11 mouse cellular contexts compared by ENCODE assay signal in the genomic region with DNA sequence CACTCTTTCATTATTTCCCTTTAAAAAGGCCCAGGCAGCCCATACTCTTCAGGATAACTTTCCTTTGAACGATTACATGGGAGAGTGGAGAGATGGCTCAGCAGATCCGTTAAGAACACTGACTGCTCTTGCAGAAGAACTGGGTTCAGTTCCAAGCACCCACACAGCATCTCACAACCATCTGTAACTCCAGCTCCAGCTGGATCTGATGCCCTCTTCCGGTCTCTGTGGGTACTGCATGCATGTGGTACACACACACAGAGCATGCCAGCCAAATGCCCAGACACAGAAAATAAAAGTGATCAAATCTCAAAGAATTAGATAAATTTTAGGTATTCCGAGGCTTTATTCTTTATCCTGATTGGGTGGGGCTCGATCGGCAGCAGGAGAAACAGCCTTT.
DNase-seq lines count a peak whose midpoint lies in the region; ATAC-seq and TF ChIP-seq lines count a peak whose summit lies in the region.
"Had no signal": no experiment of that assay in that cellular context is flagged by ENCODE, and none has a peak within 500 bp of the region (broad histone marks: within the 10 kb centered on the region; RNA-seq: fewer than 3 reads in every experiment).

No protein-coding gene starts in this region.

- H3K9me3 ChIP-seq in intestine, postnatal 0 days (ENCODE audit: control insufficient read depth), result no peaks in the 10 kb centered on the region
- no peaks in the 10 kb centered on the region for H3K9me3 ChIP-seq in intestine, embryonic 16.5 days (ENCODE audit: control insufficient read depth, low read length)
- no peaks in the 10 kb centered on the region for H3K9me3 ChIP-seq in midbrain, postnatal 0 days (ENCODE audit: low read length)
- H3K9me3 ChIP-seq in midbrain, embryonic 11.5 days (ENCODE audit: control insufficient read depth, low read length), result no peaks in the 10 kb centered on the region
- H3K9me3 ChIP-seq in MEL (replicated peaks; ENCODE audit: insufficient read depth, low read length), result no peaks in the 10 kb centered on the region
- no peaks in the 10 kb centered on the region for H3K9me3 ChIP-seq in hindbrain, embryonic 16.5 days (ENCODE audit: control insufficient read depth, low read length)
- H3K9me3 ChIP-seq: limb, embryonic 13.5 days; midbrain, embryonic 15.5 days; stomach, embryonic 15.5 days had no signal

- peak; percentile 25; the same call in 1 of the 2 replicates for TF ChIP-seq CTCF in intestine, postnatal 0 days (IDR thresholded peaks at IDR 0.05; ENCODE audit: low read depth)
- TF ChIP-seq CTCF in midbrain, postnatal 0 days (IDR thresholded peaks at IDR 0.05), result peak; percentile 29; the same call in 1 of the 2 replicates
- TF ChIP-seq CTCF in MEL (IDR thresholded peaks at IDR 0.05 in 2 of 3, conservative IDR thresholded peaks at IDR 0.05 in 1 of 3; ENCODE audit: control insufficient read depth in 1 of 3, insufficient read depth in 1 of 3, low read depth in 2 of 3, low read length in 3 of 3, poor library complexity in 1 of 3, severe bottlenecking in 1 of 3), result peak; percentile 36 to 62 (median 39)

- no peak overlapping the region for H3K27ac ChIP-seq in intestine, postnatal 0 days (ENCODE audit: low read depth, low read length)
- no peak overlapping the region for H3K27ac ChIP-seq in intestine, embryonic 16.5 days (ENCODE audit: low read length)
- no peak overlapping the region for H3K27ac ChIP-seq in midbrain, postnatal 0 days (ENCODE audit: low read depth, low read length)
- H3K27ac ChIP-seq in midbrain, embryonic 11.5 days (ENCODE audit: low read depth, low read length), result no peak overlapping the region
- no peak overlapping the region for H3K27ac ChIP-seq in MEL (ENCODE audit: control insufficient read depth, low read depth, low read length)
- peak overlapping the region; percentile 19; the same call in 1 of the 2 replicates for H3K27ac ChIP-seq in hindbrain, embryonic 16.5 days (ENCODE audit: low read depth, low read length)
- H3K27ac ChIP-seq: limb, embryonic 13.5 days; stomach, embryonic 15.5 days had no signal

- H3K79me2 ChIP-seq in MEL (ENCODE audit: control insufficient read depth, insufficient read depth, low read length, poor library complexity), result no peaks in the 10 kb centered on the region

- H3K4me3 ChIP-seq in intestine, postnatal 0 days (ENCODE audit: low read depth, low read length), result no peak overlapping the region
- H3K4me3 ChIP-seq in intestine, embryonic 16.5 days (ENCODE audit: low read length), result no peak overlapping the region
- no peak overlapping the region for H3K4me3 ChIP-seq in midbrain, postnatal 0 days (ENCODE audit: low read depth, low read length)
- H3K4me3 ChIP-seq in midbrain, embryonic 11.5 days (ENCODE audit: low read depth, low read length), result no peak overlapping the region
- H3K4me3 ChIP-seq in MEL (ENCODE audit: control insufficient read depth in 1 of 2, insufficient read depth in 1 of 2, low read depth in 2 of 2, low read length in 2 of 2), result no peak overlapping the region
- H3K4me3 ChIP-seq in hindbrain, embryonic 16.5 days (ENCODE audit: low read length), result no peak overlapping the region
- H3K4me3 ChIP-seq: erythroblast, embryonic 14.5 days; limb, embryonic 13.5 days; midbrain, embryonic 15.5 days; stomach, embryonic 15.5 days had no signal

- no peak overlapping the region for H3K9ac ChIP-seq in intestine, postnatal 0 days (ENCODE audit: low read depth, low read length)
- H3K9ac ChIP-seq in intestine, embryonic 16.5 days (ENCODE audit: low read depth, low read length), result no peak overlapping the region
- H3K9ac ChIP-seq in midbrain, postnatal 0 days (replicated peaks; ENCODE audit: low read length, poor library complexity, severe bottlenecking), result no peak overlapping the region
- no peak overlapping the region for H3K9ac ChIP-seq in midbrain, embryonic 11.5 days (ENCODE audit: low read length)
- H3K9ac ChIP-seq in MEL (ENCODE audit: control insufficient read depth, low read depth, low read length, poor library complexity, severe bottlenecking), result no peak overlapping the region
- no peak overlapping the region for H3K9ac ChIP-seq in hindbrain, embryonic 16.5 days (ENCODE audit: low read depth, low read length)
- H3K9ac ChIP-seq: limb, embryonic 13.5 days; midbrain, embryonic 15.5 days; stomach, embryonic 15.5 days had no signal

- 92% methylated on average over 6 of the region's 6 CpGs for WGBS in intestine, postnatal 0 days
- WGBS in intestine, embryonic 16.5 days, result 91% methylated on average over 6 of the region's 6 CpGs
- 93% methylated on average over 6 of the region's 6 CpGs for WGBS in midbrain, postnatal 0 days
- 93% methylated on average over 6 of the region's 6 CpGs for WGBS in midbrain, embryonic 11.5 days
- 88% methylated on average over 6 of the region's 6 CpGs for WGBS in hindbrain, embryonic 16.5 days

- peaks cover 23% of the 10 kb centered on the region for H3K36me3 ChIP-seq in intestine, postnatal 0 days (ENCODE audit: control insufficient read depth, insufficient read depth)
- peaks cover 10% of the 10 kb centered on the region; the same call in 1 of the 2 replicates for H3K36me3 ChIP-seq in intestine, embryonic 16.5 days (ENCODE audit: control insufficient read depth, insufficient read depth, low read length)
- H3K36me3 ChIP-seq in midbrain, postnatal 0 days (ENCODE audit: insufficient read depth, low read length), result peaks cover 25% of the 10 kb centered on the region
- peaks cover 10% of the 10 kb centered on the region for H3K36me3 ChIP-seq in midbrain, embryonic 11.5 days (ENCODE audit: control insufficient read depth, insufficient read depth, low read length)
- no peaks in the 10 kb centered on the region for H3K36me3 ChIP-seq in MEL (ENCODE audit: control insufficient read depth in 1 of 2, insufficient read depth in 2 of 2, low read length in 2 of 2)
- H3K36me3 ChIP-seq in hindbrain, embryonic 16.5 days (ENCODE audit: control insufficient read depth, insufficient read depth, low read length), result peaks cover 40% of the 10 kb centered on the region

- no peak for TF ChIP-seq EP300 in MEL (IDR thresholded peaks at IDR 0.05; ENCODE audit: low read depth in 1 of 2, low read length in 2 of 2)

- H3K27me3 ChIP-seq in intestine, postnatal 0 days (replicated peaks; ENCODE audit: control insufficient read depth, insufficient read depth, low read length), result no peaks in the 10 kb centered on the region
- no peaks in the 10 kb centered on the region for H3K27me3 ChIP-seq in intestine, embryonic 16.5 days (replicated peaks; ENCODE audit: control insufficient read depth, insufficient read depth, low read length)
- H3K27me3 ChIP-seq in midbrain, postnatal 0 days (ENCODE audit: insufficient read depth, low read length), result no peaks in the 10 kb centered on the region
- H3K27me3 ChIP-seq in midbrain, embryonic 11.5 days (ENCODE audit: control insufficient read depth, insufficient read depth, low read length), result no peaks in the 10 kb centered on the region
- H3K27me3 ChIP-seq in MEL (ENCODE audit: control insufficient read depth in 1 of 2, insufficient read depth in 2 of 2, low read length in 2 of 2), result no peaks in the 10 kb centered on the region
- no peaks in the 10 kb centered on the region for H3K27me3 ChIP-seq in hindbrain, embryonic 16.5 days (replicated peaks; ENCODE audit: control insufficient read depth, insufficient read depth, low read length)
- H3K27me3 ChIP-seq: limb, embryonic 13.5 days; midbrain, embryonic 15.5 days; stomach, embryonic 15.5 days had no signal

- no peak for TF ChIP-seq RAD21 in MEL (IDR thresholded peaks at IDR 0.05; ENCODE audit: low read depth, low read length)

- no peak for ATAC-seq in intestine, postnatal 0 days
- no peak for ATAC-seq in intestine, embryonic 16.5 days
- ATAC-seq in midbrain, postnatal 0 days (ENCODE audit: low FRiP score), result no peak
- no peak for ATAC-seq in midbrain, embryonic 11.5 days (ENCODE audit: low FRiP score)
- ATAC-seq in hindbrain, embryonic 16.5 days, result no peak
- ATAC-seq: midbrain, embryonic 15.5 days had no signal

- TF ChIP-seq POLR2A in MEL (IDR thresholded peaks at IDR 0.05; ENCODE audit: control insufficient read depth in 1 of 2, insufficient read depth in 1 of 2, low read depth in 1 of 2, low read length in 2 of 2, poor library complexity in 1 of 2), result no peak

- DNase-seq in midbrain, postnatal 0 days (ENCODE audit: low spot score), result no peak
- no peak for DNase-seq in midbrain, embryonic 11.5 days (ENCODE audit: low spot score, missing footprints)
- DNase-seq in MEL (ENCODE audit: low read depth, low spot score), result peak; percentile 39
- DNase-seq in embryo, embryonic 9.5 days (ENCODE audit: extremely low spot score), result no peak

- no peaks in the 10 kb centered on the region for H3K4me1 ChIP-seq in intestine, postnatal 0 days (replicated peaks; ENCODE audit: control insufficient read depth, insufficient read depth, low read length)
- no peaks in the 10 kb centered on the region for H3K4me1 ChIP-seq in intestine, embryonic 16.5 days (ENCODE audit: control insufficient read depth, insufficient read depth, low read length)
- no peaks in the 10 kb centered on the region for H3K4me1 ChIP-seq in midbrain, postnatal 0 days (ENCODE audit: insufficient read depth, low read length)
- no peaks in the 10 kb centered on the region for H3K4me1 ChIP-seq in midbrain, embryonic 11.5 days (ENCODE audit: control insufficient read depth, insufficient read depth, low read length)
- H3K4me1 ChIP-seq in MEL (ENCODE audit: control insufficient read depth in 1 of 2, insufficient read depth in 2 of 2, low read length in 2 of 2), result no peaks in the 10 kb centered on the region
- peaks cover 8% of the 10 kb centered on the region; the same call in 1 of the 2 replicates for H3K4me1 ChIP-seq in hindbrain, embryonic 16.5 days (ENCODE audit: control insufficient read depth, insufficient read depth, low read depth, low read length)
- H3K4me1 ChIP-seq: stomach, embryonic 15.5 days had no signal

- no peak overlapping the region for H3K4me2 ChIP-seq in intestine, postnatal 0 days (replicated peaks; ENCODE audit: low read depth)
- no peak overlapping the region for H3K4me2 ChIP-seq in intestine, embryonic 16.5 days (ENCODE audit: low read depth, low read length)
- H3K4me2 ChIP-seq in midbrain, postnatal 0 days (ENCODE audit: low read depth, low read length, poor library complexity, severe bottlenecking), result no peak overlapping the region
- no peak overlapping the region for H3K4me2 ChIP-seq in midbrain, embryonic 11.5 days
- no peak overlapping the region for H3K4me2 ChIP-seq in hindbrain, embryonic 16.5 days (ENCODE audit: low read length)
- H3K4me2 ChIP-seq: limb, embryonic 13.5 days; midbrain, embryonic 15.5 days; stomach, embryonic 15.5 days had no signal

TF ChIP-seq in MEL, 35 proteins besides CTCF, POLR2A, EP300 and RAD21 (continues in another document):
- no peak for TF ChIP-seq POLR2AphosphoS2 (IDR thresholded peaks at IDR 0.05; ENCODE audit: low read length)
- TF ChIP-seq ELF1 (IDR thresholded peaks at IDR 0.05; ENCODE audit: low read depth, low read length), result no peak
- no peak for TF ChIP-seq TBP (IDR thresholded peaks at IDR 0.05; ENCODE audit: low read depth, low read length)
- TF ChIP-seq SMC3 (IDR thresholded peaks at IDR 0.05; ENCODE audit: low read depth, low read length), result no peak
- no peak for TF ChIP-seq USF2 (IDR thresholded peaks at IDR 0.05; ENCODE audit: borderline replicate concordance in 1 of 2, insufficient read depth in 1 of 2, low read depth in 1 of 2, low read length in 2 of 2)
- TF ChIP-seq TCF12 (IDR thresholded peaks at IDR 0.05; ENCODE audit: low read depth, low read length), result no peak
- no peak for TF ChIP-seq GABPA (IDR thresholded peaks at IDR 0.05; ENCODE audit: low read depth, low read length)
